Mouse (Mus musculus): ENCODE measurements around the gene Fam83f. TPM values are rescaled to one million over a fixed set of nuclear protein-coding genes. Genes with fewer than 3 reads are reported as not detected.

Fam83f gene
- polyA plus RNA-seq, 1 experiment, result 8.4 TPM

GRCm38 (mm10) chr15:80684786-80685602, 13.3 kb downstream of the Fam83f start:
- no peak overlapping the region for H3K27ac ChIP-seq (ENCODE audit: insufficient read depth, low read depth, low read length)
- no peak for TF ChIP-seq POLR2A (IDR thresholded peaks at IDR 0.05; ENCODE audit: borderline replicate concordance, low read depth, low read length)
- no peak for TF ChIP-seq CTCF (IDR thresholded peaks at IDR 0.05; ENCODE audit: low read depth, low read length)
- no peak overlapping the region for H3K4me3 ChIP-seq (ENCODE audit: insufficient read depth, low read length)
- H3K4me1 ChIP-seq (ENCODE audit: control insufficient read depth, insufficient read depth, low read length), result peaks cover 8% of the 10 kb centered on the region; the same call in 1 of the 2 replicates

GRCm38 (mm10) chr15:80685603-80685895, 13.9 kb downstream of the Fam83f start:
- TF ChIP-seq CTCF (IDR thresholded peaks at IDR 0.05; ENCODE audit: low read depth, low read length) (no peak), POLR2A (IDR thresholded peaks at IDR 0.05; ENCODE audit: borderline replicate concordance, low read depth, low read length) (no peak)
- H3K4me1 ChIP-seq (ENCODE audit: control insufficient read depth, insufficient read depth, low read length), result peaks cover 8% of the 10 kb centered on the region; the same call in 1 of the 2 replicates
- no peak overlapping the region for H3K4me3 ChIP-seq (ENCODE audit: insufficient read depth, low read length)
- H3K27ac ChIP-seq (ENCODE audit: insufficient read depth, low read depth, low read length), result no peak overlapping the region

- Histone ChIP-seq H3K4me3 (ENCODE audit: insufficient read depth, low read length) (no peak overlapping the region), H3K27ac (ENCODE audit: insufficient read depth, low read depth, low read length) (no peak overlapping the region), H3K4me1 (ENCODE audit: control insufficient read depth, insufficient read depth, low read length) (no peaks in the 10 kb centered on the region)
- TF ChIP-seq CTCF (IDR thresholded peaks at IDR 0.05; ENCODE audit: low read depth, low read length), result no peak
- TF ChIP-seq POLR2A (IDR thresholded peaks at IDR 0.05; ENCODE audit: borderline replicate concordance, low read depth, low read length), result no peak
Measured at GRCm38 (mm10) chr15:80688536-80688935, 16.9 kb downstream of the Fam83f start.

GRCm38 (mm10) chr15:80693492-80693891, 21.8 kb downstream of the Fam83f start:
- Histone ChIP-seq H3K4me1 (ENCODE audit: control insufficient read depth, insufficient read depth, low read length) (no peaks in the 10 kb centered on the region), H3K27ac (ENCODE audit: insufficient read depth, low read depth, low read length) (no peak overlapping the region)
- TF ChIP-seq POLR2A (IDR thresholded peaks at IDR 0.05; ENCODE audit: borderline replicate concordance, low read depth, low read length) (no peak), CTCF (IDR thresholded peaks at IDR 0.05; ENCODE audit: low read depth, low read length) (no peak)

GRCm38 (mm10) chr15:80694125-80694910, 22.7 kb downstream of the Fam83f start:
- Histone ChIP-seq H3K4me1 (ENCODE audit: control insufficient read depth, insufficient read depth, low read length) (no peaks in the 10 kb centered on the region), H3K27ac (ENCODE audit: insufficient read depth, low read depth, low read length) (no peak overlapping the region), H3K4me3 (ENCODE audit: insufficient read depth, low read length) (no peak overlapping the region)
- TF ChIP-seq POLR2A (IDR thresholded peaks at IDR 0.05; ENCODE audit: borderline replicate concordance, low read depth, low read length) (no peak), CTCF (IDR thresholded peaks at IDR 0.05; ENCODE audit: low read depth, low read length) (peak; percentile 97)

More at GRCm38 (mm10) chr15:80693492-80693891, 21.8 kb downstream of the Fam83f start:
- H3K4me3 ChIP-seq (ENCODE audit: insufficient read depth, low read length), result no peak overlapping the region

GRCm38 (mm10) chr15:80697564-80697963, 25.9 kb downstream of the Fam83f start:
- Histone ChIP-seq H3K27ac (ENCODE audit: insufficient read depth, low read depth, low read length) (no peak overlapping the region), H3K4me3 (ENCODE audit: insufficient read depth, low read length) (no peak overlapping the region), H3K4me1 (ENCODE audit: control insufficient read depth, insufficient read depth, low read length) (no peaks in the 10 kb centered on the region)
- TF ChIP-seq CTCF (IDR thresholded peaks at IDR 0.05; ENCODE audit: low read depth, low read length), result no peak
- no peak for TF ChIP-seq POLR2A (IDR thresholded peaks at IDR 0.05; ENCODE audit: borderline replicate concordance, low read depth, low read length)

- Histone ChIP-seq H3K4me3 (ENCODE audit: insufficient read depth, low read length) (no peak overlapping the region), H3K4me1 (ENCODE audit: control insufficient read depth, insufficient read depth, low read length) (peaks cover 1% of the 10 kb centered on the region; the same call in 1 of the 2 replicates), H3K27ac (ENCODE audit: insufficient read depth, low read depth, low read length) (no peak overlapping the region)
- no peak for TF ChIP-seq POLR2A (IDR thresholded peaks at IDR 0.05; ENCODE audit: borderline replicate concordance, low read depth, low read length)
- no peak for TF ChIP-seq CTCF (IDR thresholded peaks at IDR 0.05; ENCODE audit: low read depth, low read length)
Measured at GRCm38 (mm10) chr15:80701481-80702257, 30.0 kb downstream of the Fam83f start.

GRCm38 (mm10) chr15:80702910-80703309, 31.3 kb downstream of the Fam83f start:
- Histone ChIP-seq H3K27ac (ENCODE audit: insufficient read depth, low read depth, low read length) (no peak overlapping the region), H3K4me1 (ENCODE audit: control insufficient read depth, insufficient read depth, low read length) (peaks cover 9% of the 10 kb centered on the region), H3K4me3 (ENCODE audit: insufficient read depth, low read length) (no peak overlapping the region)
- TF ChIP-seq POLR2A (IDR thresholded peaks at IDR 0.05; ENCODE audit: borderline replicate concordance, low read depth, low read length) (no peak), CTCF (IDR thresholded peaks at IDR 0.05; ENCODE audit: low read depth, low read length) (no peak)

GRCm38 (mm10) chr15:80703495-80703894, 31.8 kb downstream of the Fam83f start:
- Histone ChIP-seq H3K27ac (ENCODE audit: insufficient read depth, low read depth, low read length) (no peak overlapping the region), H3K4me1 (ENCODE audit: control insufficient read depth, insufficient read depth, low read length) (peaks cover 9% of the 10 kb centered on the region), H3K4me3 (ENCODE audit: insufficient read depth, low read length) (no peak overlapping the region)
- no peak for TF ChIP-seq POLR2A (IDR thresholded peaks at IDR 0.05; ENCODE audit: borderline replicate concordance, low read depth, low read length)
- no peak for TF ChIP-seq CTCF (IDR thresholded peaks at IDR 0.05; ENCODE audit: low read depth, low read length)

Data from bone marrow macrophage, adult 2 months (primary cell).